In the genomic region with DNA sequence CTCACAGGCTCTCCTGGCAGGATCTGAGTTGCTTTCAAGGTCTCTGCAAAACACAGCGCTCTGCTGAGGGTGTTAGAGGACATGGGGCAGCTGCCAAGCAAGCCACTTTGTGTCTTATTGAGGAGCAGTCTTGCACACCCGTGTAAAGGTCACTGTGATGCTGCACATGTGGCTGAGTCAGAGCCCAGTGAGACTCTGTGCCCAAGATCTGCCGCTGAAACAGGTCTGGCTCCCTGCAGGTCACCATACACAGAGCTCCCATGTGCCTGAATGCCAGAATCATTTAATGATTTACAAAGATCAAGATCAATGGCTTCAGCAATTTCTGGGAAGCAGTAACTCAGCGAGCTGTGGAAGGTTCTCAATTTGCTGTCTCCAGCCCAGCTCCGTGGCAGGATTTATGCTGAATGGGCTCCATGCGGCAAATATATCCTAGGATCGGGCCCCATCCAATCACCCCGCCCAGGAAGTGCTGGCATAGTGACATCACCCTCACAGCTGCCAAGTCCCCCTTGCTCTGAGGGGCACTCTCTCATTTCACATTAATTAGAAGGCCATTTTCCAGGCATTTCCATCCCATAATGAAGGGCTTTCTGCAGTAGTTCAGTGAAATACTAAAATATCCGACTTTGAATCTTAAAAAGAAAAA, we compare ENCODE assay signal across 17 mouse cellular contexts.
DNase-seq lines count a peak whose midpoint lies in the region; ATAC-seq and TF ChIP-seq lines count a peak whose summit lies in the region.
"Had no signal": no experiment of that assay in that cellular context is flagged by ENCODE, and none has a peak within 500 bp of the region (broad histone marks: within the 10 kb centered on the region; RNA-seq: fewer than 3 reads in every experiment).

No protein-coding gene starts in this region.

- no peak for TF ChIP-seq CTCF in kidney, adult 2 months (conservative IDR thresholded peaks at IDR 0.05; ENCODE audit: insufficient read depth, insufficient read length, low read depth, low read length)
- no peak for TF ChIP-seq CTCF in brain, embryonic 14.5 days (IDR thresholded peaks at IDR 0.05; ENCODE audit: borderline replicate concordance, extremely low read depth, insufficient read depth, insufficient read length)
- no peak for TF ChIP-seq CTCF in small intestine, adult 2 months (IDR thresholded peaks at IDR 0.05; ENCODE audit: extremely low read depth, insufficient read length, insufficient replicate concordance, low read depth, low read length)

- H3K9me3 ChIP-seq in kidney, embryonic 14.5 days (ENCODE audit: control insufficient read depth, low read length), result no peaks in the 10 kb centered on the region
- H3K9me3 ChIP-seq: embryonic facial prominence, embryonic 10.5 days; heart, embryonic 13.5 days; hindbrain, embryonic 10.5 days; limb, embryonic 12.5 days had no signal

- no peak overlapping the region for H3K4me3 ChIP-seq in kidney, adult 2 months (ENCODE audit: insufficient read depth, low read depth, low read length)
- H3K4me3 ChIP-seq in kidney, embryonic 14.5 days (ENCODE audit: low read length), result no peak overlapping the region
- H3K4me3 ChIP-seq in small intestine, adult 2 months (ENCODE audit: low read depth, low read length), result no peak overlapping the region
- H3K4me3 ChIP-seq: embryonic facial prominence, embryonic 10.5 days; heart, embryonic 13.5 days; hindbrain, embryonic 10.5 days; limb, embryonic 12.5 days had no signal

- 40% methylated on average over 9 of the region's 9 CpGs for WGBS in kidney, adult 2 months
- WGBS in kidney, embryonic 14.5 days, result 51% methylated on average over 9 of the region's 9 CpGs
- 29% methylated on average over 9 of the region's 9 CpGs for WGBS in small intestine, adult 2 months

- H3K4me2 ChIP-seq in kidney, embryonic 14.5 days (replicated peaks; ENCODE audit: low read depth, low read length), result no peak overlapping the region
- H3K4me2 ChIP-seq: heart, embryonic 13.5 days; limb, embryonic 12.5 days had no signal

- no peak overlapping the region for H3K9ac ChIP-seq in kidney, embryonic 14.5 days (ENCODE audit: low read depth, low read length)
- H3K9ac ChIP-seq: heart, embryonic 13.5 days; limb, embryonic 12.5 days had no signal

- TF ChIP-seq POLR2A in kidney, adult 2 months (IDR thresholded peaks at IDR 0.05; ENCODE audit: low read depth, low read length), result no peak
- no peak for TF ChIP-seq POLR2A in brain, embryonic 14.5 days (IDR thresholded peaks at IDR 0.05; ENCODE audit: borderline replicate concordance, extremely low read depth, insufficient read depth, insufficient read length, poor library complexity, severe bottlenecking)
- TF ChIP-seq POLR2A in small intestine, adult 2 months (IDR thresholded peaks at IDR 0.05; ENCODE audit: low read depth, low read length), result no peak

- no peaks in the 10 kb centered on the region for H3K36me3 ChIP-seq in kidney, adult 2 months (ENCODE audit: control insufficient read depth, insufficient read depth, low read length)
- H3K36me3 ChIP-seq in kidney, embryonic 14.5 days (ENCODE audit: control insufficient read depth, insufficient read depth, low read length), result no peaks in the 10 kb centered on the region
- H3K36me3 ChIP-seq in small intestine, adult 2 months (ENCODE audit: control insufficient read depth, insufficient read depth, low read length), result no peaks in the 10 kb centered on the region
- H3K36me3 ChIP-seq: embryonic facial prominence, embryonic 10.5 days; heart, embryonic 13.5 days; hindbrain, embryonic 10.5 days; limb, embryonic 12.5 days had no signal

- no peaks in the 10 kb centered on the region for H3K4me1 ChIP-seq in kidney, adult 2 months (ENCODE audit: control insufficient read depth, insufficient read depth, low read length)
- H3K4me1 ChIP-seq in kidney, embryonic 14.5 days (ENCODE audit: control insufficient read depth, insufficient read depth, low read length), result no peaks in the 10 kb centered on the region
- H3K4me1 ChIP-seq in small intestine, adult 2 months (ENCODE audit: control insufficient read depth, insufficient read depth, insufficient read length, low read length), result peaks cover 12% of the 10 kb centered on the region; the same call in 1 of the 2 replicates
- H3K4me1 ChIP-seq: limb, embryonic 12.5 days had no signal

- H3K27me3 ChIP-seq in kidney, adult 2 months (replicated peaks; ENCODE audit: control insufficient read depth, insufficient read depth, low read length), result no peaks in the 10 kb centered on the region
- no peaks in the 10 kb centered on the region; the same call in none of the 2 replicates for H3K27me3 ChIP-seq in kidney, embryonic 14.5 days (ENCODE audit: control insufficient read depth, insufficient read depth, low read length)
- no peaks in the 10 kb centered on the region for H3K27me3 ChIP-seq in small intestine, adult 2 months (ENCODE audit: control insufficient read depth, insufficient read depth, low read length)

- no peak for ATAC-seq in kidney, embryonic 14.5 days (ENCODE audit: low FRiP score, low TSS enrichment)
- ATAC-seq in inflammation-experienced regulatory T-cells, adult 6 months, result no peak

- peak; percentile 79 for DNase-seq in kidney, adult 2 months
- DNase-seq in brain, embryonic 14.5 days (ENCODE audit: low read depth), result peak; percentile 66
- DNase-seq in kidney, adult 8-10 months, result peak; percentile 60 to 68
- DNase-seq in urinary bladder, postnatal 25 days (ENCODE audit: low spot score), result no peak
- DNase-seq: cerebellum, adult 8-10 months; gastrocnemius, postnatal 25 days; layer of hippocampus, postnatal 36 days; midbrain, embryonic 14.5 days; thymus, postnatal 36 days had no signal

- H3K27ac ChIP-seq in kidney, adult 2 months (ENCODE audit: insufficient read depth, low read depth, low read length), result no peak overlapping the region
- no peak overlapping the region for H3K27ac ChIP-seq in kidney, embryonic 14.5 days (ENCODE audit: low read depth, low read length)
- H3K27ac ChIP-seq in small intestine, adult 2 months (ENCODE audit: insufficient read depth, low read depth, low read length), result peak overlapping the region; percentile 95
- H3K27ac ChIP-seq: embryonic facial prominence, embryonic 10.5 days; heart, embryonic 13.5 days; hindbrain, embryonic 10.5 days; kidney, postnatal 0 days; limb, embryonic 12.5 days had no signal
